Mouse (Mus musculus): ENCODE data around the gene Lrrc8b. TPM values are rescaled to one million over a fixed set of nuclear protein-coding genes. Genes with fewer than 3 reads are reported as not detected.

Gene Lrrc8b
- polyA plus RNA-seq, 1 experiment = 0.21 TPM

DNA sequence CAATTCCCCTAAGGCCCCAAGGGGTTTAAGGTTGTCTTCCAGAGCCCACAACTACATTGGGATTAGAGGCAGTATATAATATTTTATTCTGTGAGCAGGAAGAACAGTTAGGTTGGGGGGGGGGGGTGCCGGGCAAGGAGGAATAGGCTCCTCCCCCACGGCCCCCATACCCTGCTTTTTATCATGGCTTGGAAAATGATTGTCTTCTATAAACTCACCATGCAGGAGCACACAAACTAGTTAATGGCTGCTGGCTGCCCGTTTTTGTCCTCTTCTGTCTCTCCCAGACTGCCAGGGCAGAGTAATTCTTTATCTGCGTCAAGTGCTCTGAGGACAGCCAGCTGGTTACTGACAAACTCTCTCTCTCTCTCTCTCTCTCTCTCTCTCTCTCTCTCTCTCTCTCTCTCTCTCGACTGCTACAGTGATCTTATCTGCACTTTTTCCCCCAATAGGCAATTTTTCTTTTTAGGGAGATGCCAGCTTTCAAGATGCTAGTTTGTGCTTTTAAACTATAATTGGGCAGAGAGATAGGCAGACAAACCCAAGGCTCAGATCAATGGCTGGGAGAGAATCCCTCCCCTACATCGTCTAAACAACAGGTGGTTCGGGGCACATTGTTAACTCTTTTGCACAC, 102.5 kb downstream of the Lrrc8b start:
- TF ChIP-seq TAL1 (IDR thresholded peaks at IDR 0.05; ENCODE audit: low read length) = no peak
- TF ChIP-seq GATA1 (IDR thresholded peaks at IDR 0.05; ENCODE audit: low read length) = no peak
- H3K27me3 ChIP-seq (ENCODE audit: control insufficient read depth) = peaks cover 2% of the 10 kb centered on the region; the same call in 1 of the 2 replicates
- H3K9me3 ChIP-seq (ENCODE audit: control insufficient read depth, low read length) = no peaks in the 10 kb centered on the region
- peaks cover 48% of the 10 kb centered on the region for H3K4me1 ChIP-seq (ENCODE audit: control insufficient read depth)
- H3K36me3 ChIP-seq (ENCODE audit: control insufficient read depth) = peaks cover 13% of the 10 kb centered on the region
- peak overlapping the region; percentile 95 for H3K4me3 ChIP-seq (replicated peaks)

DNA sequence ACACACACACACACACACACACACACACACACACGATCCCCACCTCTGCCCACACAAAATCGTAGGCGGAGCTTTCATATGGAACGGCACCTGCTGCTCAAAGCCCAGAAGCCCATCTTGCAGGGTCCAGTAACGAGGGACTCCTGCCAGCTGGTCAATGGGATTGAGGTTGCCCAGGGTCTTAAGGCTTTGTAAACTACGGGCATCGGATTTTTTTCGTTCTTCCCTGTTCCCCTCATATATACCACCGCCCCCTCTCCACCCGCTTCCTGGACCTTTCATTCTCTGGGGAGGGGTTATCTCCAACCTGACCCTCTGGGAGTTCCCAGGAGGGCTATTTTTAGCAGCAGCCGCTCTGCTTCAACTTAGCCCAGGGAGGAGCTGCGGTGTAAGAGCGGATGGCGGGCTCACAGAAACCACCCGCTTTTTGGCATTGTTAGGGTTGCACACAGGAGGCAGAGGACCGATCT, 103.1 kb downstream of the Lrrc8b start:
- H3K9me3 ChIP-seq (ENCODE audit: control insufficient read depth, low read length) = no peaks in the 10 kb centered on the region
- TF ChIP-seq GATA1 (IDR thresholded peaks at IDR 0.05; ENCODE audit: low read length) (no peak), TAL1 (IDR thresholded peaks at IDR 0.05; ENCODE audit: low read length) (no peak)
- H3K36me3 ChIP-seq (ENCODE audit: control insufficient read depth) = peaks cover 19% of the 10 kb centered on the region
- peaks cover 2% of the 10 kb centered on the region; the same call in 1 of the 2 replicates for H3K27me3 ChIP-seq (ENCODE audit: control insufficient read depth)
- peak overlapping the region; percentile 95 for H3K4me3 ChIP-seq (replicated peaks)
- H3K4me1 ChIP-seq (ENCODE audit: control insufficient read depth) = peaks cover 54% of the 10 kb centered on the region

DNA sequence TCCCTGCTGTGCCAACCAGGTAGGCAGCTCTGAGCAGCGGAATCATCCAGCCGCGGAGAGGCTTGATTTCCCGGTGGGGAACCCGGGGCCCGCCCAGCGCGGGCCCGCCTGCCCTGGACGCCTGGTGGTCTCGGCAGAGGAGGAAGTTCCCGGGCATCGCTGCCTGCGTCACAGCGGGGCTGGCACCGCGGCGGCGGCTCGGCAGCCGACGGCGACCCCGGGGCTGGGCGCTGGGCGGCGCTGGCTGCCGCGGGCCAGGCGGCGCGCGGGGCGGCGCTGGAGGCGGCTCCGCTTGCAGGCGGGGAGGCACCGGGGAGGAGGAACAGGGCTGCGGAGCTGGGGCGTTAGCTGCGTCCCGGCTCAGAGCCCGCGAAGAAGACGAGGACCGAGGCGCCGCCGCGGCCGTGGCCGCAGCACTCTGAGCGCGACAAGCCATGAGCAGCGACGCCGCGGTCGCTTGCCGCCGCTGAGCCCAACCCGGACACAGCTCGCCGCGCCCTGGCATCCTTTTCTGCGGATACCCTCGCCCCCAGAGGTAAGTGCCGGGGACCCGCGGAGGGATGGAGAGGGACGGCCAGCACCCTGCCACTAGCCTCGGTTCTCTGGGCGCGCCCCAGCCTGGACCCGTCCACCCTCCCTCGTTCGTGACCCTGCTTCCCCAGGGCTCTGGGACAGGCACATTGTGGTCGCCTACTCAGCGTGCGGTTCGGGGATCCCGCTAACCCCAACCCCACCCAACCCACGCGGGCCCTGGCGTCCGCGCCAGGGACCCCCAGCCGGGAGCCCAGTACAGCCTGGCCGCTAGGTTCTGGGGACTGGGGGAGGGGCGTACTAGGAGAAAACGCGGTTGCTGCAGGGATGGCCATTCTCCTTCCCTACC, 103.8 kb downstream of the Lrrc8b start, which contains the start of gene Lrrc8c:
TSS of gene Lrrc8c (plus strand) at position 293 of the 880 bp plus-strand sequence.
- H3K9me3 ChIP-seq (ENCODE audit: control insufficient read depth, low read length) = no peaks in the 10 kb centered on the region
- peaks cover 60% of the 10 kb centered on the region for H3K4me1 ChIP-seq (ENCODE audit: control insufficient read depth)
- peaks cover 2% of the 10 kb centered on the region; the same call in 1 of the 2 replicates for H3K27me3 ChIP-seq (ENCODE audit: control insufficient read depth)
- H3K4me3 ChIP-seq (replicated peaks) = peak within 1 kb of the TSS; percentile 95
- TF ChIP-seq GATA1 (IDR thresholded peaks at IDR 0.05; ENCODE audit: low read length) (no peak), TAL1 (IDR thresholded peaks at IDR 0.05; ENCODE audit: low read length) (no peak)
- H3K36me3 ChIP-seq (ENCODE audit: control insufficient read depth) = peaks cover 25% of the 10 kb centered on the region

DNA sequence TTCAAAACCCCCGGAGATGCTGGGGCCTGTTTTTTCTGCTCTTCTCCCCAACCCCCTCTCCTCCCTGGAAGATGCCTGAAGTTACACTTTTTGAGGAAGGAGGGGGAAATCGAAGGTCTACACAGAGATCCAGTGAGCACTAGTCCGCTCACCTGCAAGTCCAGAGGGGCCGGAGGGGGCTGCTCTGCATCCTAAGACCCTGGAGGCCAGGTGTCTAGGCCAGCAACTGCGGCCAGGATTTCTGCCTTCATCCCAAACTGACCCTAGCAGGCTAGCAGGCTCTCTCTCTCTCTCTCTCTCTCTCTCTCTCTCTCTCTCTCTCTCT, 104.4 kb downstream of the Lrrc8b start:
- Histone ChIP-seq H3K4me1 (ENCODE audit: control insufficient read depth) (peaks cover 66% of the 10 kb centered on the region), H3K4me3 (replicated peaks) (peak overlapping the region; percentile 95), H3K9me3 (ENCODE audit: control insufficient read depth, low read length) (no peaks in the 10 kb centered on the region), H3K27me3 (ENCODE audit: control insufficient read depth) (peaks cover 2% of the 10 kb centered on the region; the same call in 1 of the 2 replicates), H3K36me3 (ENCODE audit: control insufficient read depth) (peaks cover 31% of the 10 kb centered on the region)
- no peak for TF ChIP-seq GATA1 (IDR thresholded peaks at IDR 0.05; ENCODE audit: low read length)
- TF ChIP-seq TAL1 (IDR thresholded peaks at IDR 0.05; ENCODE audit: low read length) = no peak

DNA sequence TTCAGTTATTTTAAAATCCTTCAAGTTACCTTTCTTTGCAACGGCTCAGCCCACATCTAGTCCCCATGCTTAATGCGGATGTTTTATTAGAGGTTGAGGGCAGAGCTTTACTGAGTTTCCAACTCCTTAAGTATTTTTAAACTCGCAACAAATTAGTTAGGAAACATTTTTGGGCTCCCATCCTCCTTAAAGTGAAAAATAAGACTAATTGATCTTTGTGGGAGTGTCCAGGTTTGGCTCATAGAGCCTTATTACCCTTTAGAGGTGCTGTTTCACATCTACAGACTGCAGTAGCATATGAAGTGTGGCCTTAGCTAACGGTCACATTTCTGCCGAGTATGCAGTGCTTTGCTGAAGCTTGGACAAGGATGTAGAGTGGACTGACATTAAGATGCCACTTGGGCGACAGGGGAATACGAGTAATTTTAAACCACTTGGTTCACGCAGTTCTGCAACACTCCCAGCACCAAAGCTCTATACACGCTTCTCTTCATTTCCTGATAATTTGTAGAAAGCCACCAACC, 104.9 kb downstream of the Lrrc8b start:
- Histone ChIP-seq H3K4me3 (replicated peaks) (peak overlapping the region; percentile 95), H3K4me1 (ENCODE audit: control insufficient read depth) (peaks cover 72% of the 10 kb centered on the region), H3K27me3 (ENCODE audit: control insufficient read depth) (peaks cover 2% of the 10 kb centered on the region; the same call in 1 of the 2 replicates), H3K9me3 (ENCODE audit: control insufficient read depth, low read length) (no peaks in the 10 kb centered on the region), H3K36me3 (ENCODE audit: control insufficient read depth) (peaks cover 37% of the 10 kb centered on the region)
- TF ChIP-seq TAL1 (IDR thresholded peaks at IDR 0.05; ENCODE audit: low read length) = no peak
- no peak for TF ChIP-seq GATA1 (IDR thresholded peaks at IDR 0.05; ENCODE audit: low read length)

DNA sequence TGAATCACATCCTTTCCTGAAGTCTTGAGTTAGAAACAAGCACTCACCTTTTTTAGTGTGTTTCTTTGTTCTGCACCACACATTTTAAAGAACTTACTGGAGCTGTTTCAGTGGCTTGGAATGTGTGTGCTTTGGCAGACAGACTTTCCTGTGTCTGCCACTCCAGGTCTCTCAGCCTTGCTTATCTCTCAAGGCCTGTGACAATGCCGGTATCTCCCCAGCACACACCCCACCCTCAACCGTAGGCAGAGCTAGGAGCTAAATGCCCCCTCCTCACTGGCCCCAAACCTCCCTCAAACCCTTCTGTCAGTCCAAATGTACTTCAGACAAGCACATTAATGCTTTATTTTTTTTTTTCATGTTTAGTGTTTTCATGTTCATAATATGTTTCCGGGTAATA, 107.9 kb downstream of the Lrrc8b start:
- no peaks in the 10 kb centered on the region for H3K27me3 ChIP-seq (ENCODE audit: control insufficient read depth)
- H3K4me1 ChIP-seq (ENCODE audit: control insufficient read depth) = peaks cover 94% of the 10 kb centered on the region
- H3K4me3 ChIP-seq (replicated peaks) = peak overlapping the region; percentile 60
- TF ChIP-seq GATA1 (IDR thresholded peaks at IDR 0.05; ENCODE audit: low read length) = peak; percentile 74
- peak; percentile 58 for TF ChIP-seq TAL1 (IDR thresholded peaks at IDR 0.05; ENCODE audit: low read length)
- no peaks in the 10 kb centered on the region for H3K9me3 ChIP-seq (ENCODE audit: control insufficient read depth, low read length)
- H3K36me3 ChIP-seq (ENCODE audit: control insufficient read depth) = peaks cover 63% of the 10 kb centered on the region

DNA sequence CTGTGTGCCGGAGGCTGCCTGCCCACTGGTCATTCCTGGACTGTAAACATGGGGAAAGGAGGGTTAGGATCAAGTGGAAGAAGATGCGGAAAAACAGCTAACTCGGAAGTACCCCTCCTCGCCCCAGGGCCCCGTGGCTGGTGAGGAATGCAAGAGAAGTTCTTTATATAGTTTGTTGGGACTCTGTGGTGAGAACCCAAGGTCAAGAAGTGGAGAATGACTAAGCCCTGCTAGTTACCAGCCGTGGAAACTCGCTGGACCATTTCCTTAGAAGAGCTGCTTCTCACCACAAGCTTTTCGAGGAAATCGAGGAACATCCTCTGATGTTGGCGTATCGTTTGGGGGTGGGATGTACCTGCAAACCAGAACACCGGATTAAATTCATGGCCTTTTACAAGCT, 109.4 kb downstream of the Lrrc8b start:
- H3K36me3 ChIP-seq (ENCODE audit: control insufficient read depth) = peaks cover 78% of the 10 kb centered on the region
- no peaks in the 10 kb centered on the region for H3K27me3 ChIP-seq (ENCODE audit: control insufficient read depth)
- H3K4me1 ChIP-seq (ENCODE audit: control insufficient read depth) = peaks cover 90% of the 10 kb centered on the region
- TF ChIP-seq GATA1 (IDR thresholded peaks at IDR 0.05; ENCODE audit: low read length) = no peak
- no peak for TF ChIP-seq TAL1 (IDR thresholded peaks at IDR 0.05; ENCODE audit: low read length)
- no peak overlapping the region for H3K4me3 ChIP-seq (replicated peaks)
- H3K9me3 ChIP-seq (ENCODE audit: control insufficient read depth, low read length) = no peaks in the 10 kb centered on the region

DNA sequence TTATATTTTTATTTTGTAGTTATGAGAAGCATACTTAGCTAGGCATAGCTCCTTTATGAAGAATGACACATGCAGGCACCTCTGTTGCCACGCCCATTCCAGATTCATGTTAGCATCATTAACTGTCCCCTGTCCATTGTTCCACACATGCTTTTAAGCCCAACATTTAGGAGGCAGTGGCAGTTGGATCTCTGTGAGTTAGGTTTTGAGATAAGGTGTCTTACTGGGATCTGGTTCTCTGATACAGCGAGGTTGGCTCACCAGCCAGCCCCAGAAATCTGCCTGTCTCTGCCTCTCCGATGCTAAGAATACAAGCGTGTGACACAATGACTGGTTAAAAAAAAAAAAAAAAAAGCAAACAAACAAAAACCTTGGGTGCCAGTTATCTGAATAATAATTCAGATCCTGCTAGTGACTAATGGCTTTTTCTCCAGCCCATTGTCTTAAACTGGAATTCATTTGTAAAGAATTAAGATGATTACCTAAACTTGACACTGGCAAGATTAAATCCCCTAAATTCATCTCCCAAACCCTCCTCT, 110.6 kb downstream of the Lrrc8b start:
- TF ChIP-seq TAL1 (IDR thresholded peaks at IDR 0.05; ENCODE audit: low read length) (no peak), GATA1 (IDR thresholded peaks at IDR 0.05; ENCODE audit: low read length) (no peak)
- peaks cover 86% of the 10 kb centered on the region for H3K4me1 ChIP-seq (ENCODE audit: control insufficient read depth)
- no peaks in the 10 kb centered on the region for H3K27me3 ChIP-seq (ENCODE audit: control insufficient read depth)
- no peaks in the 10 kb centered on the region for H3K9me3 ChIP-seq (ENCODE audit: control insufficient read depth, low read length)
- peaks cover 90% of the 10 kb centered on the region for H3K36me3 ChIP-seq (ENCODE audit: control insufficient read depth)
- H3K4me3 ChIP-seq (replicated peaks) = no peak overlapping the region

DNA sequence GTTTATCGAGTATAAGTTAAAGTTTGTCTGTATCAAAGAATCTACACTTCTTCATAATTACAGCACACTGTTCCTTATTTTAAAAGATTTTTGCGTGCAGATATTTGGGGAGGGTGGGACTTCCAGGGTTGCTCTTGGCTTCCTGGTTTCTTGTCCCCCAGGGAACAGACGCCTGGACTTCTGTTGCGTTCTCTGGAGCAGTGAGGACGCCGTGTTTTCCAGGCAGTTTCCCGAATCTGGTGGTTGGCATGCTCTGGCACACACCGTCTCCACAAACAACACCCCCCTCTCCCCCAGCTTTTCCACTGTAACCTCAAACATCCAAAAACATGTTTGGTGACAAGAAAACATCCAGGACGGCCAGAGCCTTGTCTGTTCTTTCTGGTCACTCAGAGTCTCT, 111.2 kb downstream of the Lrrc8b start:
- H3K36me3 ChIP-seq (ENCODE audit: control insufficient read depth) = peaks cover 96% of the 10 kb centered on the region
- no peaks in the 10 kb centered on the region for H3K27me3 ChIP-seq (ENCODE audit: control insufficient read depth)
- H3K4me3 ChIP-seq (replicated peaks) = no peak overlapping the region
- no peak for TF ChIP-seq GATA1 (IDR thresholded peaks at IDR 0.05; ENCODE audit: low read length)
- TF ChIP-seq TAL1 (IDR thresholded peaks at IDR 0.05; ENCODE audit: low read length) = no peak
- H3K9me3 ChIP-seq (ENCODE audit: control insufficient read depth, low read length) = no peaks in the 10 kb centered on the region
- H3K4me1 ChIP-seq (ENCODE audit: control insufficient read depth) = peaks cover 83% of the 10 kb centered on the region
